Mouse (Mus musculus): ENCODE measurements around the gene Spindoc. TPM values are rescaled to one million over a fixed set of nuclear protein-coding genes. Genes with fewer than 3 reads are reported as not detected.
A peak's percentile ranks its signal among the peaks of the same experiment; 100 is the strongest.

Gene Spindoc
- polyA plus RNA-seq, 1 experiment from 2014 or later = 24.5 TPM

DNA sequence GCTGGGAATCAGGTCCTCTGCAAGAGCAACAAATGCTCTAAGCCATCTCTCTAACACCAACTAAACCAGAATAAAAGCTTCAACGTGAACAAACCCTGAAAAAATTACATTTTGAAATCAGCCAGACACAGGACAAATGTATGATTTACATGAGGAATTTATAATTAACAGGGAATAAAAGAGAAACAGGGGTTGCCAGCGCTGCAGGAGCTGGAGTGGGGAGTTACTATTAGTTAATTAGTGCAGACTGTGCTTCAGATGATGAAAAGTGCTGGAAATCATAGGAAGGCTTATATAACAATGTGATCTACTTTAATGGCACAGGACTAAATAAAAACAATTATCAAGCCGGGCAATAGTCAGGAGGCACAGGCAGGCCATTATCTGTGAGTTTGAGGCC, 61.4 kb downstream of the Spindoc start:
- Histone ChIP-seq H3K27me3 (ENCODE audit: control insufficient read depth, insufficient read depth, low read length) (no peaks in the 10 kb centered on the region), H3K4me2 (replicated peaks; ENCODE audit: low read depth, low read length) (no peak overlapping the region), H3K9me3 (ENCODE audit: control insufficient read depth, low read length) (no peaks in the 10 kb centered on the region), H3K36me3 (ENCODE audit: control insufficient read depth, insufficient read depth, low read length) (no peaks in the 10 kb centered on the region), H3K27ac (ENCODE audit: low read depth, low read length) (no peak overlapping the region), H3K4me1 (ENCODE audit: control insufficient read depth, insufficient read depth, low read length) (0 out of 2 replicates have a peak, but pooled peaks cover 1% of the 10 kb centered on the region), H3K9ac (ENCODE audit: low read depth, low read length) (no peak overlapping the region), H3K4me3 (ENCODE audit: low read length) (no peak overlapping the region)
- 85% methylated on average over 3 of the region's 3 CpGs for WGBS
- no peak for ATAC-seq (ENCODE audit: low FRiP score, low TSS enrichment)

DNA sequence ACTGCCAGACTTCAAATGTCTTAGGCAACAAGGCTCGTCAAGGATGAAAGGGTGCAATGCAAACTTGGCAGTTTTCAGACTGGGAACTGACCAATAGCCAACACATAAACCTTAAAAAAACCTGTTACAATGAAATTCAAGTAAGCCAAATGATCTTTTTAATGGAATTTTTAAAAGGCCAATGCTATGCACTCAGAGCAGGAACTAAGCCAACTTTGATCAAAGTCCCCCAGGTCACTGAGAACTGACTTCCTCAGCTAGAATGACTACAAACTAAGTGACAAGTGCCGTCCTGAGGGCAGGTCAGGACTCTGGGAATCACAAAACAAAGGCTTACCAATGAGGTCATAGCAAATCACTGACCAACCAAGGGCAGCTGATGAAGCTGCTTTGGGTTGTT, 62.6 kb downstream of the Spindoc start:
- Histone ChIP-seq H3K27ac (ENCODE audit: low read depth, low read length) (no peak overlapping the region), H3K4me2 (replicated peaks; ENCODE audit: low read depth, low read length) (no peak overlapping the region), H3K27me3 (ENCODE audit: control insufficient read depth, insufficient read depth, low read length) (no peaks in the 10 kb centered on the region), H3K4me1 (ENCODE audit: control insufficient read depth, insufficient read depth, low read length) (0 out of 2 replicates have a peak, but pooled peaks cover 4% of the 10 kb centered on the region), H3K9ac (ENCODE audit: low read depth, low read length) (no peak overlapping the region), H3K36me3 (ENCODE audit: control insufficient read depth, insufficient read depth, low read length) (no peaks in the 10 kb centered on the region), H3K9me3 (ENCODE audit: control insufficient read depth, low read length) (no peaks in the 10 kb centered on the region), H3K4me3 (ENCODE audit: low read length) (no peak overlapping the region)
- ATAC-seq (ENCODE audit: low FRiP score, low TSS enrichment) = no peak
- 21% methylated on average over 2 of the region's 2 CpGs for WGBS

DNA sequence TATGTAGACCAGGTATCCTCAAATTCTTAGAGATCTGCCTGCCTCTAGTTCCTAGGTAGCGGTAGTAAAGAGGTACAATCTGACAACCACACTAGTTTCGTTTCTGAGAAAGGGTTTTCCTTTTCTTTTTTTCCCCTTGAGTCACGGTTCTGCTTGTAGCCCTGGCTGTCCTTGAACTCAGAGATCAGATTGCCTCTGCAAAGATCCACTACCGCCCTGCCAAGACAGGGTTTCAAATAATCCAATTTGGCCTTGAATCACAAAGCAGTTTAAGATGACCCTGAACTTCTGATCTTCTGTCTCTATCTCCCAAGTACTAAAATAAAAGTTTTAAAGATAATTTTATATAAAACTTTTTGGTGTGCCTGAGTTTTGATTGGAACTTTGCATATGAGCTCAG, 65.1 kb downstream of the Spindoc start:
- Histone ChIP-seq H3K27me3 (ENCODE audit: control insufficient read depth, insufficient read depth, low read length) (no peaks in the 10 kb centered on the region), H3K36me3 (ENCODE audit: control insufficient read depth, insufficient read depth, low read length) (no peaks in the 10 kb centered on the region), H3K27ac (ENCODE audit: low read depth, low read length) (no peak overlapping the region), H3K9me3 (ENCODE audit: control insufficient read depth, low read length) (no peaks in the 10 kb centered on the region), H3K9ac (ENCODE audit: low read depth, low read length) (no peak overlapping the region), H3K4me2 (replicated peaks; ENCODE audit: low read depth, low read length) (no peak overlapping the region), H3K4me3 (ENCODE audit: low read length) (no peak overlapping the region), H3K4me1 (ENCODE audit: control insufficient read depth, insufficient read depth, low read length) (peaks cover 8% of the 10 kb centered on the region; the same call in 1 of the 2 replicates)
- no peak for ATAC-seq (ENCODE audit: low FRiP score, low TSS enrichment)
- 79% methylated on average over 4 of the region's 4 CpGs for WGBS

DNA sequence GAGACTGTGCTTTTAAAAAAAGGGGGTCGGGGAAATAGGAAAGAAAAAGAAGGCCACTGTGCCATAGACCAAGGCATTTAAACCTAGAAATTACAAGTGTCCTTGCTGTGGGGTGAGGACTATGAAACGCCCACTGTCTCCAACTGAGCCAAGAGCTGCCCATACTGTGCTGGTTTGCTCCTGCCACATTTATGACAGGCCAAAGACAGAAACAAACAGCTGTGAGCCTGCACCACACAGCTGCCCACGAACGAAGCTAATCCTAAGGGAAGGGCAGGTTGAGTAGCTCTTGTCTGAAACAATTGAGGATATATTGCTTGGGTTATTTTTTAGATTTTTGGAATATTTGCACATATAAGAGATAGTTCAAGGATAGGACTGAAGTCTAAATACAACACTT, 66.0 kb downstream of the Spindoc start:
- WGBS = 75% methylated on average over 4 of the region's 4 CpGs
- Histone ChIP-seq H3K4me2 (replicated peaks; ENCODE audit: low read depth, low read length) (no peak overlapping the region), H3K9ac (ENCODE audit: low read depth, low read length) (no peak overlapping the region), H3K9me3 (ENCODE audit: control insufficient read depth, low read length) (no peaks in the 10 kb centered on the region), H3K27me3 (ENCODE audit: control insufficient read depth, insufficient read depth, low read length) (no peaks in the 10 kb centered on the region), H3K4me1 (ENCODE audit: control insufficient read depth, insufficient read depth, low read length) (peaks cover 13% of the 10 kb centered on the region; the same call in 1 of the 2 replicates), H3K4me3 (ENCODE audit: low read length) (no peak overlapping the region), H3K36me3 (ENCODE audit: control insufficient read depth, insufficient read depth, low read length) (no peaks in the 10 kb centered on the region), H3K27ac (ENCODE audit: low read depth, low read length) (no peak overlapping the region)
- ATAC-seq (ENCODE audit: low FRiP score, low TSS enrichment) = no peak

DNA sequence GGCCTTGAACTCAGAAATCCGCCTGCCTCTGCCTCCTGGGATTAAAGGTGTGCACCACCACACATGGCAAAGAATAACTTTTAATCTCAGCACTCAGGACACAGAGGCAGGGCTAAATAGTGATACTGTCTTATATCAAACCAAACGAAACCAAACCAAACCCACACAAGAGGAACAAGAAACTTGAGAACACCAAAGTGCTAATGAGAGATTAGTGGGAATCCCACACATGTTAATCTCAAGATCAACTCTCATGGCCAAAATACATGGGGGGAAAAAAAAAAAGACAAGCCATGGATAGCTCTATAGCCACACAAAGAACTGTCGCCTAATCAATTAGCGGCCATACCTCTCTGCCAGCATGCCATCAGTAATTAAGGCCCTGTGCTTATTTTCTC, 67.2 kb downstream of the Spindoc start:
- Histone ChIP-seq H3K27ac (ENCODE audit: low read depth, low read length) (no peak overlapping the region), H3K4me2 (replicated peaks; ENCODE audit: low read depth, low read length) (no peak overlapping the region), H3K9me3 (ENCODE audit: control insufficient read depth, low read length) (no peaks in the 10 kb centered on the region), H3K4me1 (ENCODE audit: control insufficient read depth, insufficient read depth, low read length) (peaks cover 22% of the 10 kb centered on the region), H3K36me3 (ENCODE audit: control insufficient read depth, insufficient read depth, low read length) (no peaks in the 10 kb centered on the region), H3K27me3 (ENCODE audit: control insufficient read depth, insufficient read depth, low read length) (no peaks in the 10 kb centered on the region), H3K4me3 (ENCODE audit: low read length) (no peak overlapping the region), H3K9ac (ENCODE audit: low read depth, low read length) (no peak overlapping the region)
- WGBS = 84% methylated on average over 4 of the region's 4 CpGs
- no peak for ATAC-seq (ENCODE audit: low FRiP score, low TSS enrichment)

DNA sequence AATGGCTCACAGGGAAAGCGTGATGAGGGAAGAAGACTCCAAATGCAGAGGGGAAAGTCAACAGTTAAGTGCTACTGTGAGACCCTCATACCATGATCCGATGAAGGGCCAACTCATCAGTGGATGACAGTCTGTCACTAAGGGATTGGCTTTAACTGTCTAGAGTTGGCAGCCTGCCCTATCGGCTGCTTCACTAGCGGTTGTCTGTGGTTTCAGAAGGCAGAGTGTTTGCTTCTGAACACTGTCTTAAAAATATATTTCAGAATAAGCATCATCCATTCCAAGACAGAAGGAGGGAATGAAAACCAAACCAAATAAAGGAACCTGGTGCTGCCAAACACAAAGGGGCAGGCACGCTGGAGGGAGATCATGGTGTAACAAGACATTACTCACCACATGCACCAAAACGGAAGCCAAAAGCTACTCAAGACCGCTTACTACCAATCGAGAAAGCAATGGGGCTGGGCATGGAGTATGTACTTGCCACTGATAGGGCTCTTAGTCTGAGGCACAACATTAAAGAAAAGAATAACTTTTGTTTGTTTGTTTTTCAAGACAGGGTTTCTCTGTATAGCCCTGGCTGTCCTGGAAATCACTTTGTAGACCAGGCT, 67.7 kb downstream of the Spindoc start:
- no peak overlapping the region for H3K4me3 ChIP-seq (ENCODE audit: low read length)
- no peak overlapping the region; the same call in 1 of the 2 replicates for H3K27ac ChIP-seq (ENCODE audit: low read depth, low read length)
- H3K36me3 ChIP-seq (ENCODE audit: control insufficient read depth, insufficient read depth, low read length) = no peaks in the 10 kb centered on the region
- no peak overlapping the region for H3K4me2 ChIP-seq (replicated peaks; ENCODE audit: low read depth, low read length)
- peaks cover 27% of the 10 kb centered on the region for H3K4me1 ChIP-seq (ENCODE audit: control insufficient read depth, insufficient read depth, low read length)
- 75% methylated on average over 8 of the region's 8 CpGs for WGBS
- H3K27me3 ChIP-seq (ENCODE audit: control insufficient read depth, insufficient read depth, low read length) = no peaks in the 10 kb centered on the region
- ATAC-seq (ENCODE audit: low FRiP score, low TSS enrichment) = no peak
- H3K9me3 ChIP-seq (ENCODE audit: control insufficient read depth, low read length) = no peaks in the 10 kb centered on the region
- no peak overlapping the region for H3K9ac ChIP-seq (ENCODE audit: low read depth, low read length)

DNA sequence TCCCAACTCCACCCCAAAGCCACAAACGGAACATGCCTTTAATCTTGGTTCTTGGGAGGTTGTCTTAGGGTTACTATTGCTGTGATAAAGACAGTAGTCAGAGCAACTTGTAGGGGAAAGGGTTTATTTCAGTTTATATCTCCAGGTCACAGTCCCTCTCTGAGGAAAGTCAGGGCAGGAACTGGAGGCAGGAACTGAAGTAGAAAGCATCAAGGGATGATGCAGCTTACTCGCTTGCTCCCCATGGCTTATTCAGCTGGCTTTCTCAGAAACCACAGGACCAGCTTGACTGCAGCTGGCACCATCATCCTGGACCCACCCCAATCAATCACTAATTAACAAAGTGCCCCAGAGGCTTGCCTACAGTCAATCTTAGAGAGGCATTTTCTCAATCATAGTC, 69.1 kb downstream of the Spindoc start:
- Histone ChIP-seq H3K9ac (ENCODE audit: low read depth, low read length) (no peak overlapping the region), H3K27me3 (ENCODE audit: control insufficient read depth, insufficient read depth, low read length) (no peaks in the 10 kb centered on the region), H3K4me1 (ENCODE audit: control insufficient read depth, insufficient read depth, low read length) (peaks cover 41% of the 10 kb centered on the region), H3K4me2 (replicated peaks; ENCODE audit: low read depth, low read length) (no peak overlapping the region), H3K9me3 (ENCODE audit: control insufficient read depth, low read length) (no peaks in the 10 kb centered on the region), H3K27ac (ENCODE audit: low read depth, low read length) (no peak overlapping the region), H3K36me3 (ENCODE audit: control insufficient read depth, insufficient read depth, low read length) (no peaks in the 10 kb centered on the region), H3K4me3 (ENCODE audit: low read length) (no peak overlapping the region)
- WGBS = 84% methylated on average over 2 of the region's 2 CpGs
- no peak for ATAC-seq (ENCODE audit: low FRiP score, low TSS enrichment)

DNA sequence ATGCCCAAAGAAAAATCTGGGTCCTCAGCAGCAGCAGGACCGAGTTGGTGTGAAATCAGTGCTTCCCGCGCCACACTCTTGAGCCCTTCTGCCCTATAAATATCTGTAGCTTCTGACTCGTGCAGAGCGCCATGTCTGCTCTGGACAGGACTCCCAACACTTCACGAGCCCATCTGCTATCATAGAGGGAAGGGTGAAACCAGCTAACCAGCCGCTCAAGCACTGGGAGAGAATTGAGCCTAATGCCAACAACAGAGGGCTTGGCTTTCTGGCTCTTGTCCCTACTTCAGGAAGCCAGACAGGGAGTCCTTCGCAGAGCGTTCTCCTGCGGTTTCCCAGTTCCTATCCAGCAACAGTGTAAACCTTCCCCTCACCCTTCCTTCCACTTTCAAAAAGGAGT, 71.5 kb downstream of the Spindoc start:
- Histone ChIP-seq H3K27ac (ENCODE audit: low read depth, low read length) (peak overlapping the region; percentile 81), H3K27me3 (ENCODE audit: control insufficient read depth, insufficient read depth, low read length) (no peaks in the 10 kb centered on the region), H3K4me1 (ENCODE audit: control insufficient read depth, insufficient read depth, low read length) (peaks cover 63% of the 10 kb centered on the region)

DNA sequence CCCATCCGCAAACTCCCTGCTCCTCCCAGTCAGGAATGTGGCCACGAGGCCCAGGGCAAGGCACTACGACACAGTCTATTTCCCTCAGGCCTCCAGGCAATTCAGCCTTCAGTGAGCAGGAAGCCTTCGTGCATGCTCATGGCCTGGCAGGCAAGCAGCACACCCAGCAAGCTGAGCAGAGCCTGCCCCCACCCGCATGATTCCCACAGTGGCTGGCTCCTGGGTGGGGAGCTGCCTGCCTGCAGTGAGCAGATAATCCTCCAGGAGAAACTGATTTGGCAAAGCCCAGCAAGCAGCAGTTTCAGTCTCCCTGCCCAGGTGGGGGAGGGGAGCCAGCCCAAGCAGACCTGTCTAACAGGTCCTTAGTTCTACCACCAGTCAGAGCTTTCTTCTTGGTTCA, 72.1 kb downstream of the Spindoc start:
- 0 out of 2 replicates have a peak overlapping the region, but pooled peaks have one; percentile 28 for H3K9ac ChIP-seq (ENCODE audit: low read depth, low read length)
- no peak overlapping the region for H3K4me3 ChIP-seq (ENCODE audit: low read length)

More for the DNA sequence above, 71.5 kb downstream of the Spindoc start:
- Histone ChIP-seq H3K9ac (ENCODE audit: low read depth, low read length) (no peak overlapping the region), H3K9me3 (ENCODE audit: control insufficient read depth, low read length) (no peaks in the 10 kb centered on the region), H3K4me2 (replicated peaks; ENCODE audit: low read depth, low read length) (no peak overlapping the region), H3K4me3 (ENCODE audit: low read length) (no peak overlapping the region), H3K36me3 (ENCODE audit: control insufficient read depth, insufficient read depth, low read length) (no peaks in the 10 kb centered on the region)
- WGBS = 53% methylated on average over 10 of the region's 10 CpGs
- ATAC-seq (ENCODE audit: low FRiP score, low TSS enrichment) = no peak

More for the DNA sequence above, 72.1 kb downstream of the Spindoc start:
- peak; percentile 70; the same call in 1 of the 2 replicates for ATAC-seq (ENCODE audit: low FRiP score, low TSS enrichment)
- Histone ChIP-seq H3K36me3 (ENCODE audit: control insufficient read depth, insufficient read depth, low read length) (no peaks in the 10 kb centered on the region), H3K9me3 (ENCODE audit: control insufficient read depth, low read length) (no peaks in the 10 kb centered on the region), H3K4me1 (ENCODE audit: control insufficient read depth, insufficient read depth, low read length) (peaks cover 66% of the 10 kb centered on the region), H3K27me3 (ENCODE audit: control insufficient read depth, insufficient read depth, low read length) (no peaks in the 10 kb centered on the region), H3K4me2 (replicated peaks; ENCODE audit: low read depth, low read length) (no peak overlapping the region), H3K27ac (ENCODE audit: low read depth, low read length) (peak overlapping the region; percentile 81)
- WGBS = 12% methylated on average over 5 of the region's 5 CpGs
